Mouse (Mus musculus) embryonic facial prominence, embryonic 11.5 days (tissue): ENCODE measurements at regions not wholly inside any gene's neighbourhood (a gene's known extent, or its start where the extent isn't known, plus 50 kb on each side); places are given as distances from the start of the nearest gene placed in this dataset.

Experiments used
- ATAC-seq: fragments of 200-750 bp; cut with Nextera tagmentation; replicated peaks from 2 replicates; pipeline ENCODE4 v1.8.0; 2017; ENCODE audit warnings: low read depth; ENCODE audit not compliant: insufficient number of reproducible peaks, low FRiP score, low TSS enrichment
- DNase-seq: peaks from one replicate; pipeline ENCODE4 v3.0.0-alpha.2; 2015; ENCODE audit warnings: low spot score
- H3K27ac ChIP-seq: fragments of 300-500 bp; sonication (generic); replicated peaks from 2 replicates; pipeline ENCODE4 v1.5.1; 2014; ENCODE audit warnings: mild to moderate bottlenecking, low read depth, low read length, control low read depth
- H3K27me3 ChIP-seq: fragments of 300-500 bp; sonication (generic); 2 replicates; pipeline ENCODE4 v1.6.1; 2014; ENCODE audit warnings: mild to moderate bottlenecking, low read length, moderate library complexity, mixed read lengths; ENCODE audit not compliant: control insufficient read depth, insufficient read depth
- H3K36me3 ChIP-seq: fragments of 300-500 bp; sonication (generic); replicated peaks from 2 replicates; pipeline ENCODE4 v1.6.1; 2014; ENCODE audit warnings: low read depth, mild to moderate bottlenecking, low read length, moderate library complexity, mixed read lengths; ENCODE audit not compliant: control insufficient read depth, insufficient read depth
- H3K4me1 ChIP-seq: fragments of 300-500 bp; sonication (generic); 2 replicates; pipeline ENCODE4 v1.6.1; 2014; ENCODE audit warnings: low read length, mixed read lengths; ENCODE audit not compliant: control insufficient read depth, insufficient read depth
- H3K4me2 ChIP-seq: fragments of 300-500 bp; sonication (generic); 2 replicates; pipeline ENCODE4 v1.6.1; 2014; ENCODE audit warnings: low read depth, mild to moderate bottlenecking, control low read depth, low read length, moderate library complexity
- H3K4me3 ChIP-seq: fragments of 300-500 bp; sonication (generic); 2 replicates; pipeline ENCODE4 v1.5.1; 2014; ENCODE audit warnings: low read depth, low read length, control low read depth
- H3K9ac ChIP-seq: fragments of 300-500 bp; sonication (generic); replicated peaks from 2 replicates; pipeline ENCODE4 v1.6.1; 2014; ENCODE audit warnings: mild to moderate bottlenecking, control low read depth, low read length
- H3K9me3 ChIP-seq: fragments of 300-500 bp; sonication (generic); replicated peaks from 2 replicates; pipeline ENCODE4 v1.6.1; 2016; ENCODE audit warnings: mild to moderate bottlenecking, low read length, inconsistent platforms, mixed read lengths; ENCODE audit not compliant: control insufficient read depth
- WGBS: fragments of 180-500 bp; shearing (Covaris S2); extraction: QIAGEN DNeasy Blood & Tissue Kit; methylation state at CpG from one replicate; pipeline ENCODE4 v1.1.7; 2014; 5-methylcytosine and 5-hydroxymethylcytosine counted together

DNA sequence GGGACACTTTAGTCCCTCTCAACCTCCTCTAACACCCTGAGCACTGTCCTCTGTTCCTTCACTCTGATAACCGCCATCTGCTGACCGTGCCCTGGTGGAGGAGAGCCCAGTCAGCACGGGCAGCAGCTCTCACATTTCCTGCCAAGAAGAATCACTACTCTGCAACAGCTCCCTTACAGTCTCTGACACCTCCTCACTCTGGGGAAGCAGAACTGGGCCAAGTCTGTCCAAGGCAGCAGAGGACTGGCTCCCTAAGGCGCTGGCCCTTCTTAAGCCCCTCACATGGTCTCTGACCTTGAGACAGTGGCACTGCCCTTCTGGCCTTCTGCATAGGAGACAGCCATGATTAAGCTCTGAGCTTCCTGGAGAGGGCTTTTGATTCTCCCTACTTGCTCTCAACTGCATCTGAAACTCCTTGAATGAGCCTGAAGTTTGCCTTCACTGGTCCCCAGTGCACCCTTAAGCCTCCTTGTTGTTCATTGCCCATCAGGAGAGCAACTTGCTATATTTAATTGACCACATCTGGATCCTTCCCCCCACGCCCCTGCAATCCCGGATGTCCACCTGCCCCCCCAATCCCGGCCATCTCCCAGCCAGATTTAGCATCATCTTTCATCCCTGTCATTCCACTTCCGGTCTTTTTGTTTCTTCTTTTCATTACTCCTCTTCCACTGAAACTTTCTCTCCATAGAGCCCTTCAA lies 493.1 kb upstream of the Fam160b2 start:
- Histone ChIP-seq H3K9ac (no peak overlapping the region), H3K27ac (no peak overlapping the region)

DNA sequence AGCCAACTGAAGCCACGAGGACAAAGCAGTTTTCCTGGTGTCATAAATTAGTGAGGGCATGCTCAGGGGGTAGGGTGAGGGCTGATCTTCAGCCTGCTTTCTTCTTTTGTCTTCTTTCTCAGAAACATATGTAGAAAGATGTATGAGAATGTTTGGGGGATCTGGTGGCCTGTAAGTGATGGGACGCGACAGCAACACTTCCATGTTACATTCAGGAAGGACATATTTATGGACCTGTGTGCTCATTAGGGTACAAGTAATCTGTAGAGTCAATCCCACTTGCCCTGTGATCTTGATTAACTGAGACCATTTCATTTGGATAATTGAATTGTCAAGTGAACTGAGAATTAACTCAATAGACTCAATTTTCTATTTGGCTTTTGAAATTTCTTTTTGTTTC lies 486.1 kb upstream of the Fam160b2 start:
- Histone ChIP-seq H3K36me3 (no peaks in the 10 kb centered on the region), H3K9me3 (no peaks in the 10 kb centered on the region), H3K4me3 (no peak overlapping the region), H3K27me3 (no peaks in the 10 kb centered on the region), H3K4me2 (no peak overlapping the region), H3K9ac (no peak overlapping the region), H3K4me1 (no peaks in the 10 kb centered on the region), H3K27ac (no peak overlapping the region)
- DNase-seq, result no peak
- no peak for ATAC-seq
- WGBS, result 88% methylated on average over 3 of the region's 3 CpGs

More for the DNA sequence above, 493.1 kb upstream of the Fam160b2 start:
- Histone ChIP-seq H3K4me3 (no peak overlapping the region), H3K36me3 (no peaks in the 10 kb centered on the region), H3K27me3 (no peaks in the 10 kb centered on the region), H3K4me1 (no peaks in the 10 kb centered on the region), H3K4me2 (no peak overlapping the region), H3K9me3 (no peaks in the 10 kb centered on the region)
- WGBS, result 60% methylated on average over 8 of the region's 8 CpGs
- DNase-seq (no peak), ATAC-seq (no peak)

DNA sequence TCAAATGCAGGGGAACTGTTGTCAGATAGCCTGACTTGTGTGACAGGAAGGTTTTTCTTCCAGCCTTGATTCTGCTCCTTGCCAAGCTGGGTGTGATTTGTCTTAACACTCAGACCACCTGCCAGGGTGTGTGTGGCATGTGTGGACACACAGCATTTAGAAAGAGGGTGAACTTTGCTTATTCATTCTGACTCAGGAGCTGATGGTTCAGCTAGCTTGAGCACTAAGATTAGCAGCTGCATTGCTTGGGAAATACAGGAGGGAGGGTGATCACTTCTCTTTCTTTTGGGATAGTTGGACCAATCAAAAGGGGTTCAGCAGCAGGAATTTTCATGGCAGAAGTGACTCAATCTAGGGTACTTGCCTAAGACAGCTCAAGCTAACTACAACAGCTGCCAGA lies 482.7 kb upstream of the Fam160b2 start:
- Histone ChIP-seq H3K4me2 (no peak overlapping the region), H3K27me3 (no peaks in the 10 kb centered on the region), H3K27ac (no peak overlapping the region), H3K4me1 (no peaks in the 10 kb centered on the region), H3K36me3 (no peaks in the 10 kb centered on the region), H3K4me3 (no peak overlapping the region), H3K9me3 (no peaks in the 10 kb centered on the region), H3K9ac (no peak overlapping the region)
- DNase-seq, result no peak
- ATAC-seq, result no peak

DNA sequence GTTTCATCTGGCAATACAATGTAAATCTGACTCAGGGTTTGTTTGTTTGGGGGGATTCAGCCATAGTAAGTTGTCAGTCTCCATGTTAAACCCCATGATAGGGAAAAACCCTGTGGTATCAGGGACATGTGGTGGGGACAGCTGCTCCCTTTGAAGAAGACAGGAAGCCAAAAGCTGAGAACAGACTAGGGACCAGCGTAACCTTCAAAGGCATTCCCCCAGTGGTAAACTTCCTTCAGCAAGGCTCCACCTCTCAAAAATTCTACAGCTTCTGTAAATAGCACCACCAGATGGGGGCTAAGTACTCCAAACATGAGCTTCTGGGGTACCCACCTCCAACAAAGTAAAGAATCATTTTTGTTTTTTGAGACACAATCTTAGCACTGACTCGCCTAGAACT lies 476.0 kb upstream of the Fam160b2 start:
- WGBS, result 75% methylated on average over 2 of the region's 2 CpGs
- H3K36me3 ChIP-seq, result no peaks in the 10 kb centered on the region
- no peak overlapping the region for H3K9ac ChIP-seq
- H3K27ac ChIP-seq, result no peak overlapping the region
- no peak overlapping the region for H3K4me3 ChIP-seq
- H3K4me1 ChIP-seq, result no peaks in the 10 kb centered on the region
- ATAC-seq, result no peak
- H3K9me3 ChIP-seq, result no peaks in the 10 kb centered on the region
- H3K4me2 ChIP-seq, result no peak overlapping the region
- no peak for DNase-seq
- H3K27me3 ChIP-seq, result no peaks in the 10 kb centered on the region

DNA sequence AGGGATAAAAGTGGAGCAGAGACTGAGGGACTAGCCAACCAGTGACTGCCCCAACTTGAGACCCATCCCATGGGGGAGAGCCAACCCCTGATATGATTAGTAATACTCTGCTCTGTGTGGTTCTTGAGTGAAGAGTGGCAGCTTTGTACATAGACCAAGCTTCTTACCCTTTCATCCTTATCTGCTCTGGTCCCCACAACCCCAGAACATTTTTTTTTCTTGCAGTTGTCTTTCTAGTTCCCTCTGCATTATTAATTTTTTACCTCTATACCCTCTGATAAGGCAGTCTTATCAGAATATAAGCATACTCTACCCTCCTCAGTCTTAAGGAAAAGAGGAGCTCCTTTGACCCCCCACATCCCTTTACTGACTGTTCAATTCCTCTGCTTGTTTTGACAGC lies 474.4 kb upstream of the Fam160b2 start:
- Histone ChIP-seq H3K4me1 (no peaks in the 10 kb centered on the region), H3K36me3 (no peaks in the 10 kb centered on the region), H3K4me2 (no peak overlapping the region), H3K27me3 (no peaks in the 10 kb centered on the region), H3K27ac (no peak overlapping the region), H3K9ac (no peak overlapping the region), H3K9me3 (no peaks in the 10 kb centered on the region), H3K4me3 (no peak overlapping the region)
- DNase-seq (no peak), ATAC-seq (no peak)

DNA sequence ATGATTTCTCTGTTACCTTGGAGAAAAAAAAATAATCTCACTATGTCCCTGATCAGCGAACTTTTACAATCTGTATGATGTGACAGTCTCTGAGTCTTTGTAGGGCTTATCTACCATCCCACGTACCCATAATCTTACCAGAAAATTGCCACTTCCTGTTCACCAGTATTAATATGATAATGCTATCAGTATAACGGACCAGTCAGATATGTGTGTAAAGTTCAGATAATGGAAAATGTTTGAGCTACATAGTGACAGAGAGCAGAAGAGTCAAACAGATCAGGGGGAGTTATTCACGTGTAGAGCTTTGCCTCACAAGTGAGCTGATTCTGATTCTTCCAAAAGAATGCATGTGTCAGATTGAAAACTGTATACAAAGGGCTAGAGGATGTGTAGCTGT lies 466.0 kb upstream of the Fam160b2 start:
- H3K4me2 ChIP-seq, result no peak overlapping the region
- WGBS, result 77% methylated on average over 4 of the region's 4 CpGs
- H3K9ac ChIP-seq, result no peak overlapping the region
- no peak overlapping the region for H3K27ac ChIP-seq
- H3K36me3 ChIP-seq, result no peaks in the 10 kb centered on the region
- no peak overlapping the region for H3K4me3 ChIP-seq
- H3K4me1 ChIP-seq, result no peaks in the 10 kb centered on the region
- DNase-seq, result no peak
- no peak for ATAC-seq
- H3K27me3 ChIP-seq, result no peaks in the 10 kb centered on the region
- H3K9me3 ChIP-seq, result no peaks in the 10 kb centered on the region

DNA sequence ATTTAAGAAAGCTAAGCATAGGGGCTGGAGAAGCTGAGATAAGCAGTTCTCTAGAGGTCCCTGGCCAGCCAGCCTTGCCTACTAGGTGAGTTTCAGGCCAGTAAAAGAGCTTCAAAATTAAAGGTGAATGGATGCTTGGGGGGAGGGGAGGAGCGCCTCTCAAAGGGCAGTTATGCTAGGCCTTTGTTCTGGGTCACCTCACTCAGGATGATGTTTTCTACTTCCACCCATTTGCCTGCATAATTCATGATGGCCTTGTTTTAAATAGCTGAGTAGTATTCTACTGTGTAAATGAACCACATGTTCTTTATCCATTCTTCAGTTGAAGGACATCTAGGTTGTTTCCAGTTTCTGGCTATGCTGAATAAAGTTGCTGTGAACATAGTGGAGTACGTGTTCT lies 457.0 kb upstream of the Fam160b2 start:
- Histone ChIP-seq H3K4me3 (no peak overlapping the region), H3K4me1 (no peaks in the 10 kb centered on the region), H3K9ac (no peak overlapping the region), H3K9me3 (no peaks in the 10 kb centered on the region), H3K27ac (no peak overlapping the region), H3K27me3 (no peaks in the 10 kb centered on the region), H3K4me2 (no peak overlapping the region), H3K36me3 (no peaks in the 10 kb centered on the region)
- DNase-seq (no peak), ATAC-seq (no peak)
- WGBS, result 86% methylated on average over 2 of the region's 2 CpGs

DNA sequence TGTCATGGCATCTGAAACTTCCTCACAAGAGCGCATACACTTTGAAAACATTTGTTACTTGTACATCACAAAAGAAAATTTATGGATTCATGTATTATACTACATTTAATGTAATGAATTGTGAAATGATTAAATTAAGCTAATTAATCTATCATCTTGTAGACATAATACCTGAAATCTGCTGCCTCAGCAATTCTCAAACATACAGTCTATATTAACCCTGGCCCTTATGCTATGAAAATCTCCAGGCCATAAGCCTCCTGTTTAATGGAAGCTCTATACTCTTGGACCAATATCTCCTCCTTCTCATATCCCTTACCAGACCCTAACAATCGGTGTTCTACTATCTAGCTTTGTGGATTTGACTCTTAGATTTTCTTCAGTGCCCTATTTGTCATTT lies 455.8 kb upstream of the Fam160b2 start:
- H3K27ac ChIP-seq, result no peak overlapping the region
- no peak overlapping the region for H3K9ac ChIP-seq
- H3K9me3 ChIP-seq, result no peaks in the 10 kb centered on the region
- no peaks in the 10 kb centered on the region for H3K4me1 ChIP-seq
- WGBS, result 91% methylated on average over 2 of the region's 2 CpGs
- DNase-seq, result no peak
- H3K4me3 ChIP-seq, result no peak overlapping the region
- no peak overlapping the region for H3K4me2 ChIP-seq
- ATAC-seq, result no peak
- H3K27me3 ChIP-seq, result no peaks in the 10 kb centered on the region
- no peaks in the 10 kb centered on the region for H3K36me3 ChIP-seq
